Mouse (Mus musculus): ENCODE data around the gene Ppm1g.
A peak's percentile ranks its signal among the peaks of the same experiment; 100 is the strongest.

The Ppm1g gene

DNA sequence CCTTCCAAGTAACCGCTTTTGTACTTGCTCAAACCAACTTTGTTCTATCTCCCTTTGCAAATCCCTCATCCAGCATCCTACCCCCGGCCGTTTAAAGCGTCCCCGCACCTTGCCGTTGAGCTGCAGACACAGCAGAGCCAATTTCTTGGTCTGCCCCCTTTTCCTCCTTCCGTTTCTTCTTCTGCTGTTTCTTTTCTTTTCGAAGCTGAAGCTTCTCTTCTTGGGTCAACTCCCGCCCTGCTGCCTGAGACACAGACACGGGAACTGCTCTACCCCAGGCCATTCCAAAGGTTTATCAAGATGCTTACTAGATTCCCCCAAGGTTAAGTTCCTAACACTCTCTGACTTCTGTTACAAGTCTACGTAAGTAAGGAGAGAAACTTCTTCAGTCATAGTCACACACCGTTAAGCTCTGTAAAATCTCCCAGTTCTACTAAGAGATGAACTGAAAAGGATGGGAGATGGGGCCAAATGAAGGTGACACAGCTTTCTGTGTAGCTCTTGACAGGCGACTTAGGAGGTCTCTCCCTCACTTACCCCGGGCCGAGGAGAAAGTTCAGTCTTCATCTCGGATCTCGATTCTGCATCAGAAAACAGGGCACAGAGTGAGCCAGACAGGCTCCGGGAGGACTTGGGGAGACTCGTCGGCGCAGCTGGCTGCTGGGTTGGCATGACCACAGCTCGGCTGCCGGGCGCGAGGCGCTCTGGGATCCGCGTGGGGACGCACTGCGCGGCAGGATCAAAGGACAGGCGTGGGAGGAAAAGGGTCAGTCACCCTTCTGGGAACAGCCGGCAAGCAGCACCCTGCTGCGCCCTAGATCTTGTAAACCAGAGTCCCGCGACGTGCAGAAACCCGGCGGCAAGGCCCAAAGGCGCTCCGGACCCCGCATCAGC lies 28.2 kb downstream of the Ppm1g start:
- no peak for DNase-seq (ENCODE audit: low spot score in 2 of 2)

DNA sequence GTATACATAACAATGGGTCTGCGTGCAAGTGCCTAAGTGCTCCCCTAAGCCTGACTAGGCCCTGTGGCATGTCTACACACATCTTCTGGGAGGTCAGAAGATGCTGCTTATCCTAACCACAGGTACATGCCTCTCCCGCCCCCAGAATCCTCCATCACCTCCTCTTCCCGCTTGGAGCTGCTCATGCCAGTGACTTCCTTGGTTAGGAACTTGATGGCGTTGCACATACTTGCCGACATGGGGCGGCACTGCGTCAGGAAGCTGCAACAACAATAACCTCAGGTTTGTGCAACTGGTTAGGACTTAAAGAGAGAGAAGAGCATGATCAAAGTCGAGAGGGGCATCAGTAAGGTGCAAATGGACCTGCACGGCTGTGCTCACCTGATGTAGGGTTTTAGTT lies 30.3 kb downstream of the Ppm1g start:
- no peak for DNase-seq (ENCODE audit: low spot score in 2 of 2)

DNA sequence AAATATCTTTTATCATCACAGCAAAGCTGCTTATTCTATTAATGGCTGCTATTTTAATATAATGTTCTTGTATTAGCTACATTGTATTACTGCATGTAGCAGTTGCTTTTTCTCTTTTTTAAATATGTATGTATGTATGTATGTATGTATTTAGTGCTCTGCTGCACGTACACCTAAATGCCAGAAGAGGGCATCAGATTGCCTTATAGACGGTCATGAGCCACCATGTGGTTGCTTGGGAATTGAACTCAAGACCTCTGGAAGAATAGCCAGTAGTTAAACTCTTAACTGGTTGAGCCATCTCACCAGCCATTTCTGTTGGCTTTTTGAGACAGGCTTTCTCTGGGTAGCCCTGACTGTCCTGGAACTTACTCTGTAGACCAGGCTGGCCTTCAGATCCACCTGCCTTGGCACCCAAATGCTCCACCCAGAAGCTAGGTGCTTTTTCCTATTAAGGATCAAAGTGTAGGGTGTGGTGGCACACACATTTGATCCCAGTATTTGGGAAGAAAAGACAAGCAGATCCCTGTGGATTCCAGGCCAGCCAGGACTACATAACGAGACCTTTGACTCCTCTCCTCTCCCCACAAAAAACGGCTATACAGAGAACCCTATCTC lies 32.2 kb downstream of the Ppm1g start:
- DNase-seq (ENCODE audit: low spot score in 2 of 2): no peak

GRCm38 (mm10) chr5:31183678-31184077 lies 36.8 kb downstream of the Ppm1g start:
- no peak for DNase-seq (ENCODE audit: low spot score in 2 of 2)

DNA sequence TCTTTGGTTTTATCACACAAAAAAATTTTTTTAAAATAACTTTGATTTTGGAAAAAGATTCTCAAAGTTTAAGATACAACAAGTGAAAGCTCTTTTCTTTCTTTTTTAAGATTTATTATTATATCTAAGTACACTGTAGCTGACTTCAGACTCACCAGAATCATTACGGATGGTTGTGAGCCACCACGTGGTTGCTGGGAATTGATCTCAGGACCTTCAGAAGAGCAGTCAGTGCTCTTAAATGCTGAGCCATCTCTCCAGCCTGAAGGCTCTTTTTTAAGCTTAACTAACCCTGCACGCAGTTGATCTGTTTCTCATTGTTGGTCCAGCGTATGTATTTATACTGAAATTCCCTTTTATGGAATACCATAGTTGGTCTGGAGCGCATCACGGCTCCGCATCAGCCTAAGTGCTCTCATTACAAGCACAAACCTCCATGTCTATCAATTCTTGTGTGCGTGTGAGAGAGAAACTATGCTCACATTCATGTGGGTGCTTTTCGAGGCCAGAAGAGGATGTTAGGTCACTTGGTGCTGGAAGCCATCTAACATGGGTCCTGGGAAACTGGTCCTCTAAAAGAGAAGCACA lies 39.2 kb downstream of the Ppm1g start:
- no peak for DNase-seq (ENCODE audit: low spot score in 2 of 2)

DNA sequence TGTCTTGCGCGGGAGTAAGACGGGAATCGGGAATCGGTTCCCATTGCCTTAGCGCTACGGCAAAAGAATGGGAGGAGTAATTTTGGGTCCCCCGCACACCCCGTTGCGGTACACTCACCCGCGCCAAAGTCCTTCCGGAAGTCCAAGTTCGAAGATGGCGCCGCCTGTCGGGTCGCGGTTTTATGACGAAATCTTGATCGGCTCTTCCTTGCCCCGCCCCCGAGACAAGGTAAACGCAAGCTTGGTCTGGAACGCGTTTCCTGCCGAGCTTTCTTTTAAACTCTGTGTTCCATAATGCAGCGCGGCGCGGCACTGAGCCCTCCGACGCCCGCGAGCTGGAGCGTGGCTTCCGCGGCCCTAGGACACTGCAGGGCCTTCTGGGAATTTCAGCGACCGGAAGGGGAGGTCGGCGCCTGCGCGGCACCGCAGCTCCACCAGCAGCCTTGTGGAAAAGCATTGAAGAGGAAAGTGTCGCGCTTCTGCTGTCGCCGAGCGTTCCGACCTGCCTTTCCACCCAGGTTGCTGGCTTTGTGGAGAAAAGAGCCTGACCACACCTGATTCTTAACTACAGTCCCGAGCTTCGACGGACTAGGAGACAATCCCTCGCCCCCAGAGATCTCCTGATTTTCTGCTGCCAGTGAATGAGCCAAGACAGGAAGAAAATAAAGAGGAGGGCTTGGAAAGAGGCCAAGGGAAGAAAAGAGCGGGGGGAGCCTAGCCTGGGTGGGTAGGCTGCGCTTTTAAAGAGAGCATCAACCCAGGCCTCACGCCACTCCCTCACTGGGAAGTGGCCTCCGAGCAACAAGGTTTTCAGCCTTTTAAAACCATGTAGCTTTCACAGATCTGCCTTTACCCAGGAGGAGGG lies 40.5 kb downstream of the Ppm1g start, which contains the start of the genes Gm29609 and Gtf3c2:
TSS of gene Gm29609 (minus strand) at position 146 of the 865 bp plus-strand sequence.
TSS of gene Gtf3c2 (minus strand) at position 379 of the 865 bp plus-strand sequence.
- DNase-seq (ENCODE audit: low spot score in 2 of 2): peak; percentile 89 to 91

DNA sequence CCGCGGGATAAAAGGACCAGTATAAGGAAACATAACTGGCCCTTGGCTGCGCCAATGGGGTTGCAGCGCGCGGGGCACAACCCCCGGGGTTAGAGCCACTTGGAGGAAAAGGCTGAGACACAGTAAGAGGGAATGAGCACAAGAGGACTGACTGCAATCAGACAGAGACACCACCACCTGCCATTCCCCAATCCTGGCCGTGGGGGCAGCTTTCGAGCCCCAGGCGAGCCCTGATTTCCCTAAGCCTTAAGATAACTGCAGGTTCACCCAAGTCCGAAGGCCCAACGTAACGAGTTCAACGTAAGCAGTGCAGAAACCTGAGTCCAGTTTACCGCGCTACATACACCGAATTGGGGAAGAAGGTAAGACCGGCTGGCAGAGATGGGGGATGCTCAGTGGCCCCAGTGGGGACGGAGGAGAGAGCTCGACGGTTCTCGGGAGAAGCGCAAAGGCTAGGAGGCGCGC lies 41.2 kb downstream of the Ppm1g start:
- DNase-seq (ENCODE audit: low spot score in 2 of 2): no peak

- DNase-seq (ENCODE audit: low spot score in 2 of 2): no peak
These were observed 51.9 kb downstream of the Ppm1g start for GRCm38 (mm10) chr5:31168630-31169029.

DNA sequence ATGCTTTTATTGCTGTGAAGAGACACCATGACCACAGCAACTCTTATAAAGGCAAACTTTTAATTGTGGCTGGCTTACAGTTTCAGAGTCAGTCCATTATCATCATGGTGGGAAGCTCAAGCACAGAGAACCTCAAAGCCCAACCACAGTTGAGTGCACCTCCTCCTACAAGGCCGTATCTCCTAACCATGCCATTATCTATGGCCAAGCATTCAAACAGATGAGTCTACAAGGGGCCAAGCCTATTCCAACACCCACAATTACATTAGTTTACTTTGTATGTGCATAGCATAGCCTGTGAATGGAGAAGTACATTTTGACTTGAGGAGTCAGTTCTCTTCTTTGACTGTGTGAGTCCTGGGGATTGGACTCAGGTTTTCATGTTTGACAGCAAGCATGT lies 55.6 kb downstream of the Ppm1g start:
- DNase-seq (ENCODE audit: low spot score in 2 of 2): no peak

DNA sequence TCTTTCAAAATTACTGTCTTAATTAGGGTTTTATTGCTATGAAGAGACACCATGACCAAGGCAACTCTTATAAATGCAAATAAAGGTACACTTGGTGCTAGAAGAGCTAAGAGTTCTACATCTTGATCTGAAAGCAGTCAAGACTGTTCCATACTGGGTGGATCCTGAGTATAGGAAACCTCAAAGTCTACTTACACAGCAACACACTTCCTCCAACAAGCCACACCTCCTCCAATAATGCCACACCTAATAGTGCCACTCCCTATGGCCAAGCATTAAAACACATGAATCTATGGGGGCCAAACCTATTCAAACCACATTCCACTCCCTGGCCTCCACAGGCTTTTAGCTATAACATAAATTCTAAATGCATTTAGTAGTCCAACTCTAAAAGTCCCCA lies 58.0 kb downstream of the Ppm1g start:
- DNase-seq (ENCODE audit: low spot score in 2 of 2): no peak

DNA sequence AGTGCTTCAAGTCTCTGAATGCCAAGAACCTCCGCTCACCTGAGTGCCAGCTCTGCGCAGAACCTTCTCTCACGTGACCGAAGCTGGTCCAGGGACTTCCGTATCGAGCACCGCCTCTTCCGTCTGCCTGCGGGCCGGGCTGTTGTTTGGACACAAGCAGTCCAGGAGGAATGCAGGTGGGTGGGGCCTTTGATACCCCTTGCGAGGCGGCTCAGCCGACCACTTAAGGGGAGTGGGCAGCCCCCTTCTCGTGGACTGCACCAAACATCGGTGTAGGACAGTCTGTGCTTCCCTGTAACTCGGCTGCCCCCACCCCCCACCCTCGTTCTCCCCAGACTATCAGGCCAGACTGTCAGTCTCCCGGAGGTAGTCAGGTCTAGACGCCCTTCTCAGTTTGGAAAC lies 66.3 kb downstream of the Ppm1g start, which contains the start of gene Mpv17:
TSS of gene Mpv17 (minus strand) at position 100 of the 402 bp plus-strand sequence.
- peak; percentile 78 to 83 for DNase-seq (ENCODE audit: low spot score in 2 of 2)

DNA sequence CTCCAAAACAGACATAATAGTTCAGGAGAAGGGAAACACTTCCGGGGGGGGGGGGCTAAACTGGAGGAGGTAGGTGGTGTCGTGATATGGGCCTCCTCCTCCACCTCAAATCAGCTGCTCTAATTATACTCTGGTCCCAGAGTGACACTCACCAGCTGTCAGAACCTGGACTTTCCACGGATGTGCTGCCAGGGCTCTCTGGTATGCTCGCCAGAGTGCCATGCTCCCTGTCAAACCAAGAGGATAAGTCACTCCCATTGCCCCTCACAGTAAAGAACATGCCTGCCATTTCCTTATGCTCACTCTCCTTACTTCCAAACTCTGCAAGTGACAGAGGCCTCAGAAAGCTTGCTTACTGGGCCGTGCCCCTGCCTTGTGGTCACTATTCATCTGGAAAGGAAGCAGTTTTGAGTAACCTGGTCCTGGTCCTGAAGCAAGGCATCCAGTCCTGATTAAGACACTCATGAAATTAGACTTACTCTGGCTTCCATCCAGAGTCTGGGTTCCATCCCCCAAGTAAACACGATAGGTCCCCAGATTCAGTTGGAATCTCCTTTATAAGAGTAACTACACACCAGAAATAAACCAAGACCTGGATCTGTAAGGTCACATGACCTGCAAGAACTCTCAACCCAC lies 66.9 kb downstream of the Ppm1g start:
- no peak for DNase-seq (ENCODE audit: low spot score in 2 of 2)
